ENCODE assay signal across 11 mouse cellular contexts in the genomic region with DNA sequence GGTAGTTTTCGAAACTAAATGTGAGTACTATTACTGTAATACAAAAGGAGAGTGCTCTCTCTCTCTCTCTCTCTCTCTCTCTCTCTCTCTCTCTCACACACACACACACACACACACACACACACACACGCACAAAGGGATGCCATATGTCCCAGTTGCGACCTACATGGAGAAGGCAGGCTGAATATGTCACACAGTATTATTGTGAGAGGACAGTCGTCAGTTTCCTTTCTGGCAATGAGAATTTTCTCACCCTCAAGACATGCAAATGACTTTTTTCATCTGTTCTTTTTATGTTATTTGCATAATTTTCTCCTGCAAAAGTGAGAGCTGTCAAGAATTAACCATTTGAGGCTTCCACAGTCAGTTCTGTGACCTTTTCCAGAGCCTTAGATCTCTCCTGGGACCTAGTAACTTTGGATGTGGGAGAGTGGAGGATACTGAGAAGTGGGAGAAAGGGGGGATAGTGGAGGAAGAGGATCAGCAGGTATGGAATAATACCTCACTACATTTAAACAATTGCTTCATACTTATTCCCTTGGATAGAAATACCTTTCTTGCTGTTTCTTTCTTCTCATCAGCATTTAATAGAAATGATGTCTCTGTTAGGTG.
A peak's percentile ranks its signal among the peaks of the same experiment; 100 is the strongest.
DNase-seq lines count a peak whose midpoint lies in the region; ATAC-seq lines count a peak whose summit lies in the region.
"Had no signal": no experiment of that assay in that cellular context is flagged by ENCODE, and none has a peak within 500 bp of the region (broad histone marks: within the 10 kb centered on the region; RNA-seq: fewer than 3 reads in every experiment).

No protein-coding gene starts in this region.

- no peak for ATAC-seq in embryonic facial prominence, embryonic 12.5 days (ENCODE audit: insufficient number of reproducible peaks, insufficient read depth, low FRiP score, low TSS enrichment)
- peak; percentile 66 for ATAC-seq in midbrain, embryonic 11.5 days (ENCODE audit: low FRiP score)
- ATAC-seq in hindbrain, embryonic 16.5 days, result 0 out of 2 replicates have a peak, but pooled peaks have one; percentile 32
- no peak; the same call in 1 of the 2 replicates for ATAC-seq in neural tube, embryonic 15.5 days (ENCODE audit: low FRiP score)

- no peaks in the 10 kb centered on the region for H3K4me1 ChIP-seq in embryonic facial prominence, embryonic 12.5 days
- peaks cover 22% of the 10 kb centered on the region for H3K4me1 ChIP-seq in embryonic facial prominence, embryonic 10.5 days
- no peaks in the 10 kb centered on the region; the same call in 1 of the 2 replicates for H3K4me1 ChIP-seq in midbrain, embryonic 11.5 days (ENCODE audit: control insufficient read depth, insufficient read depth, low read length)
- peaks cover 23% of the 10 kb centered on the region for H3K4me1 ChIP-seq in midbrain, embryonic 10.5 days
- no peaks in the 10 kb centered on the region; the same call in none of the 2 replicates for H3K4me1 ChIP-seq in hindbrain, embryonic 16.5 days (ENCODE audit: control insufficient read depth, insufficient read depth, low read depth, low read length)
- peaks cover 16% of the 10 kb centered on the region for H3K4me1 ChIP-seq in neural tube, embryonic 15.5 days
- H3K4me1 ChIP-seq: intestine, embryonic 15.5 days had no signal

- H3K9me3 ChIP-seq in embryonic facial prominence, embryonic 12.5 days, result no peaks in the 10 kb centered on the region
- no peaks in the 10 kb centered on the region for H3K9me3 ChIP-seq in embryonic facial prominence, embryonic 10.5 days
- no peaks in the 10 kb centered on the region for H3K9me3 ChIP-seq in midbrain, embryonic 11.5 days (ENCODE audit: control insufficient read depth, low read length)
- no peaks in the 10 kb centered on the region for H3K9me3 ChIP-seq in midbrain, embryonic 10.5 days (replicated peaks)
- H3K9me3 ChIP-seq in hindbrain, embryonic 16.5 days (ENCODE audit: control insufficient read depth, low read length), result no peaks in the 10 kb centered on the region
- H3K9me3 ChIP-seq in neural tube, embryonic 15.5 days (replicated peaks), result no peaks in the 10 kb centered on the region
- H3K9me3 ChIP-seq: G1E; intestine, embryonic 15.5 days; limb, embryonic 15.5 days had no signal

- H3K4me3 ChIP-seq in embryonic facial prominence, embryonic 12.5 days, result no peak overlapping the region
- H3K4me3 ChIP-seq in embryonic facial prominence, embryonic 10.5 days, result no peak overlapping the region
- no peak overlapping the region for H3K4me3 ChIP-seq in midbrain, embryonic 11.5 days (ENCODE audit: low read depth, low read length)
- no peak overlapping the region for H3K4me3 ChIP-seq in midbrain, embryonic 10.5 days
- no peak overlapping the region for H3K4me3 ChIP-seq in hindbrain, embryonic 16.5 days (ENCODE audit: low read length)
- no peak overlapping the region; the same call in 1 of the 2 replicates for H3K4me3 ChIP-seq in neural tube, embryonic 15.5 days (replicated peaks)

- H3K4me2 ChIP-seq in embryonic facial prominence, embryonic 12.5 days (replicated peaks), result peak overlapping the region; percentile 50; the same call in 1 of the 2 replicates
- H3K4me2 ChIP-seq in midbrain, embryonic 11.5 days, result no peak overlapping the region
- peak overlapping the region; percentile 25 for H3K4me2 ChIP-seq in hindbrain, embryonic 16.5 days (ENCODE audit: low read length)
- peak overlapping the region; percentile 86 for H3K4me2 ChIP-seq in neural tube, embryonic 15.5 days

- H3K9ac ChIP-seq in embryonic facial prominence, embryonic 12.5 days, result no peak overlapping the region
- H3K9ac ChIP-seq in midbrain, embryonic 11.5 days (ENCODE audit: low read length), result no peak overlapping the region
- no peak overlapping the region for H3K9ac ChIP-seq in hindbrain, embryonic 16.5 days (ENCODE audit: low read depth, low read length)
- no peak overlapping the region for H3K9ac ChIP-seq in neural tube, embryonic 15.5 days (replicated peaks)
- H3K9ac ChIP-seq: limb, embryonic 15.5 days had no signal

- DNase-seq in embryonic facial prominence, embryonic 10.5 days (ENCODE audit: low spot score), result no peak
- no peak for DNase-seq in midbrain, embryonic 11.5 days (ENCODE audit: low spot score, missing footprints)
- DNase-seq in midbrain, embryonic 10.5 days (ENCODE audit: low spot score), result no peak
- no peak for DNase-seq in layer of hippocampus, adult 9-10 months (ENCODE audit: low spot score)
- DNase-seq in natural killer cell, adult 2 months (ENCODE audit: low spot score in 2 of 2), result no peak

- no peaks in the 10 kb centered on the region for H3K36me3 ChIP-seq in embryonic facial prominence, embryonic 12.5 days
- H3K36me3 ChIP-seq in embryonic facial prominence, embryonic 10.5 days (replicated peaks), result no peaks in the 10 kb centered on the region
- H3K36me3 ChIP-seq in midbrain, embryonic 11.5 days (ENCODE audit: control insufficient read depth, insufficient read depth, low read length), result no peaks in the 10 kb centered on the region
- no peaks in the 10 kb centered on the region for H3K36me3 ChIP-seq in midbrain, embryonic 10.5 days
- H3K36me3 ChIP-seq in hindbrain, embryonic 16.5 days (ENCODE audit: control insufficient read depth, insufficient read depth, low read length), result no peaks in the 10 kb centered on the region
- H3K36me3 ChIP-seq in neural tube, embryonic 15.5 days, result no peaks in the 10 kb centered on the region
- H3K36me3 ChIP-seq: G1E; intestine, embryonic 15.5 days; limb, embryonic 15.5 days had no signal

- WGBS in embryonic facial prominence, embryonic 12.5 days, result 57% methylated on average over 4 of the region's 4 CpGs
- 60% methylated on average over 4 of the region's 4 CpGs for WGBS in embryonic facial prominence, embryonic 10.5 days
- 61% methylated on average over 4 of the region's 4 CpGs for WGBS in midbrain, embryonic 11.5 days
- WGBS in midbrain, embryonic 10.5 days, result 66% methylated on average over 4 of the region's 4 CpGs
- WGBS in hindbrain, embryonic 16.5 days, result 50% methylated on average over 4 of the region's 4 CpGs
- 62% methylated on average over 4 of the region's 4 CpGs for WGBS in neural tube, embryonic 15.5 days

- 0 out of 2 replicates have a peak, but pooled peaks cover 7% of the 10 kb centered on the region for H3K27me3 ChIP-seq in embryonic facial prominence, embryonic 12.5 days
- H3K27me3 ChIP-seq in embryonic facial prominence, embryonic 10.5 days (replicated peaks; ENCODE audit: low read depth, poor library complexity, severe bottlenecking), result peaks cover 9% of the 10 kb centered on the region; the same call in 1 of the 2 replicates
- H3K27me3 ChIP-seq in midbrain, embryonic 11.5 days (ENCODE audit: control insufficient read depth, insufficient read depth, low read length), result no peaks in the 10 kb centered on the region
- no peaks in the 10 kb centered on the region; the same call in 1 of the 2 replicates for H3K27me3 ChIP-seq in midbrain, embryonic 10.5 days (ENCODE audit: low read depth, poor library complexity, severe bottlenecking)
- no peaks in the 10 kb centered on the region for H3K27me3 ChIP-seq in hindbrain, embryonic 16.5 days (replicated peaks; ENCODE audit: control insufficient read depth, insufficient read depth, low read length)
- no peaks in the 10 kb centered on the region for H3K27me3 ChIP-seq in neural tube, embryonic 15.5 days (replicated peaks)
- H3K27me3 ChIP-seq: intestine, embryonic 15.5 days; limb, embryonic 15.5 days had no signal

- H3K27ac ChIP-seq in embryonic facial prominence, embryonic 12.5 days, result no peak overlapping the region
- no peak overlapping the region for H3K27ac ChIP-seq in embryonic facial prominence, embryonic 10.5 days (replicated peaks)
- H3K27ac ChIP-seq in midbrain, embryonic 11.5 days (ENCODE audit: low read depth, low read length), result no peak overlapping the region
- H3K27ac ChIP-seq in midbrain, embryonic 10.5 days (replicated peaks), result no peak overlapping the region
- no peak overlapping the region for H3K27ac ChIP-seq in hindbrain, embryonic 16.5 days (ENCODE audit: low read depth, low read length)
- no peak overlapping the region for H3K27ac ChIP-seq in neural tube, embryonic 15.5 days (replicated peaks)
- H3K27ac ChIP-seq: intestine, embryonic 15.5 days; limb, embryonic 15.5 days had no signal

Comparison
In these comparisons a context has a peak if more than half of its experiments do, and no peak if none do; other contexts are left out.
1. ATAC-seq: peak in midbrain, embryonic 11.5 days (single experiment) and hindbrain, embryonic 16.5 days (single experiment); none in embryonic facial prominence, embryonic 12.5 days (single experiment) and neural tube, embryonic 15.5 days (single experiment).